Comparison of ENCODE assay signal across 23 mouse cellular contexts in genomic region chrX:57312066-57312465, GRCm38 (mm10). TPM values are rescaled to one million over a fixed set of nuclear protein-coding genes. Genes with fewer than 3 reads are reported as not detected.
DNase-seq lines count a peak whose midpoint lies in the region; ATAC-seq and TF ChIP-seq lines count a peak whose summit lies in the region.
"Had no signal": no experiment of that assay in that cellular context is flagged by ENCODE, and none has a peak within 500 bp of the region (broad histone marks: within the 10 kb centered on the region; RNA-seq: fewer than 3 reads in every experiment).

No protein-coding gene starts in this region.

- no peaks in the 10 kb centered on the region for H3K9me3 ChIP-seq in liver, embryonic 11.5 days (ENCODE audit: control insufficient read depth, low read length)
- H3K9me3 ChIP-seq: forebrain, embryonic 10.5 days; forebrain, embryonic 13.5 days; heart, embryonic 13.5 days; hindbrain, embryonic 15.5 days had no signal

- WGBS in olfactory bulb, adult 2 months: 64% methylated on average over 5 of the region's 5 CpGs
- WGBS in thymus, adult 2 months: 9% methylated on average over 5 of the region's 5 CpGs
- 83% methylated on average over 5 of the region's 5 CpGs for WGBS in liver, embryonic 11.5 days

- peak overlapping the region; percentile 51; the same call in 1 of the 2 replicates for H3K27ac ChIP-seq in olfactory bulb, adult 2 months (ENCODE audit: insufficient read depth, low read depth, low read length)
- peak overlapping the region; percentile 96 for H3K27ac ChIP-seq in thymus, adult 2 months (ENCODE audit: control insufficient read depth, insufficient read depth, low read length)
- H3K27ac ChIP-seq in liver, embryonic 11.5 days (ENCODE audit: low read depth, low read length): no peak overlapping the region
- H3K27ac ChIP-seq: forebrain, embryonic 10.5 days; forebrain, embryonic 13.5 days; heart, embryonic 13.5 days; hindbrain, embryonic 15.5 days had no signal

- no peak overlapping the region for H3K4me3 ChIP-seq in olfactory bulb, adult 2 months (ENCODE audit: insufficient read depth, low read depth, low read length)
- no peak overlapping the region for H3K4me3 ChIP-seq in thymus, adult 2 months (ENCODE audit: control insufficient read depth, insufficient read depth, low read length)
- H3K4me3 ChIP-seq in liver, embryonic 11.5 days (ENCODE audit: low read depth, low read length): no peak overlapping the region
- H3K4me3 ChIP-seq: forebrain, embryonic 10.5 days; forebrain, embryonic 13.5 days; heart, embryonic 13.5 days; hindbrain, embryonic 15.5 days had no signal

- ATAC-seq in liver, embryonic 11.5 days (replicated peaks; ENCODE audit: low FRiP score): no peak
- ATAC-seq: forebrain, embryonic 13.5 days; forebrain, embryonic 16.5 days had no signal

- TF ChIP-seq CTCF in olfactory bulb, adult 2 months (IDR thresholded peaks at IDR 0.05; ENCODE audit: insufficient read depth, low read depth, low read length): no peak
- no peak for TF ChIP-seq CTCF in thymus, adult 2 months (IDR thresholded peaks at IDR 0.05; ENCODE audit: borderline replicate concordance, control insufficient read depth, extremely low read depth, insufficient read depth, low read length, poor library complexity)

- DNase-seq in thymus, adult 2 months: peak; percentile 48
- DNase-seq in thymus, postnatal 14 days: peak; percentile 59
- peak; percentile 46 for DNase-seq in thymus, postnatal 4 days
- no peak for DNase-seq in cerebellum, adult 18-20 months
- no peak for DNase-seq in cerebellum, postnatal 4 days (ENCODE audit: low spot score in 2 of 2)
- DNase-seq in liver, embryonic 11.5 days (ENCODE audit: low spot score): no peak
- DNase-seq: adrenal gland, adult 2 months; adrenal gland, postnatal 14 days; B cell, adult 2 months; cerebellum, adult 11 months; cerebellum, adult 8-10 months; cerebellum, postnatal 10 days; cerebellum, postnatal 36 days; gastrocnemius, postnatal 25 days; heart, adult 18-20 months; heart, postnatal 14 days; heart, postnatal 4 days had no signal

- no peak overlapping the region for H3K9ac ChIP-seq in liver, embryonic 11.5 days (ENCODE audit: low read depth, low read length)
- H3K9ac ChIP-seq: forebrain, embryonic 13.5 days; heart, embryonic 13.5 days; hindbrain, embryonic 15.5 days had no signal

- H3K27me3 ChIP-seq in thymus, adult 2 months (ENCODE audit: control insufficient read depth, insufficient read depth, low read length): no peaks in the 10 kb centered on the region
- no peaks in the 10 kb centered on the region for H3K27me3 ChIP-seq in liver, embryonic 11.5 days (replicated peaks; ENCODE audit: control insufficient read depth, insufficient read depth, low read length)
- H3K27me3 ChIP-seq: forebrain, embryonic 13.5 days; heart, embryonic 13.5 days; hindbrain, embryonic 15.5 days had no signal

- H3K4me1 ChIP-seq in olfactory bulb, adult 2 months (ENCODE audit: control insufficient read depth, insufficient read depth, low read length): peaks cover 3% of the 10 kb centered on the region; the same call in 1 of the 2 replicates
- peaks cover 22% of the 10 kb centered on the region for H3K4me1 ChIP-seq in thymus, adult 2 months (replicated peaks; ENCODE audit: control insufficient read depth, insufficient read depth, low read length)
- no peaks in the 10 kb centered on the region for H3K4me1 ChIP-seq in liver, embryonic 11.5 days (replicated peaks; ENCODE audit: control insufficient read depth, insufficient read depth, low read length)
- H3K4me1 ChIP-seq: forebrain, embryonic 10.5 days; forebrain, embryonic 13.5 days; heart, embryonic 13.5 days; hindbrain, embryonic 15.5 days had no signal

- TF ChIP-seq POLR2A in olfactory bulb, adult 2 months (IDR thresholded peaks at IDR 0.05; ENCODE audit: insufficient read depth, low read depth, low read length): no peak
- TF ChIP-seq POLR2A in thymus, adult 2 months (IDR thresholded peaks at IDR 0.05; ENCODE audit: control insufficient read depth, extremely low read depth, insufficient read depth, low read length, poor library complexity): no peak

- H3K36me3 ChIP-seq in thymus, adult 2 months (ENCODE audit: control insufficient read depth, insufficient read depth, low read length): no peaks in the 10 kb centered on the region
- H3K36me3 ChIP-seq in liver, embryonic 11.5 days (ENCODE audit: control insufficient read depth, insufficient read depth, low read length): no peaks in the 10 kb centered on the region
- H3K36me3 ChIP-seq: forebrain, embryonic 10.5 days; heart, embryonic 13.5 days; hindbrain, embryonic 15.5 days had no signal

- no peak overlapping the region for H3K4me2 ChIP-seq in liver, embryonic 11.5 days
- H3K4me2 ChIP-seq: forebrain, embryonic 13.5 days; heart, embryonic 13.5 days; hindbrain, embryonic 15.5 days had no signal

RNA-seq across cellular contexts. Expression of gene Arhgef6, which starts 26.5 kb away (rescaled TPM):
- polyA plus RNA-seq in olfactory bulb, adult 2 months (2012; ENCODE audit: insufficient read depth, insufficient read length, low replicate concordance, missing spikeins): not detected in 2 replicates
- 68.6 and 78.3 TPM in 2 replicates for polyA plus RNA-seq in thymus, adult 2 months (2012; rRNA removed)
- polyA plus RNA-seq in liver, embryonic 11.5 days (2014; fragmentation: Nextera tagmentation; extraction: Ambion mirVana): 6.9 and 8.4 TPM in 2 replicates

Comparison
In these comparisons a context has a peak if more than half of its experiments do, and no peak if none do; other contexts are left out.
1. DNase-seq: peak in thymus, adult 2 months (single experiment), thymus, postnatal 14 days (single experiment) and thymus, postnatal 4 days (single experiment); none in cerebellum, adult 18-20 months (0 of 2), cerebellum, postnatal 4 days (0 of 2) and liver, embryonic 11.5 days (single experiment).